Mouse (Mus musculus) myocyte (in vitro differentiated cells): ENCODE measurements at regions not wholly inside any gene's neighbourhood (a gene's known extent, or its start where the extent isn't known, plus 50 kb on each side); places are given as distances from the start of the nearest gene placed in this dataset.

Experiments
- H3K27me3 ChIP-seq: one replicate; pipeline ENCODE4 v1.6.1; 2011; ENCODE audit not compliant: control insufficient read depth, insufficient read depth, insufficient read length
- H3K36me3 ChIP-seq: one replicate; pipeline ENCODE4 v1.6.1; 2011; ENCODE audit not compliant: control insufficient read depth, insufficient read depth
- H3K4me2 ChIP-seq: one replicate; pipeline ENCODE4 v1.6.1; 2011; ENCODE audit warnings: low read depth, control low read depth
- H3K4me3 ChIP-seq: one replicate; pipeline ENCODE4 v1.5.1; 2011; ENCODE audit warnings: mild to moderate bottlenecking, control low read depth, moderate library complexity
- H3K79me2 ChIP-seq: one replicate; pipeline ENCODE4 v1.6.1; 2011; ENCODE audit not compliant: control insufficient read depth, insufficient read depth
- H3ac ChIP-seq: one replicate; pipeline ENCODE4 v1.6.1; 2011; ENCODE audit not compliant: control insufficient read depth, insufficient read length
- CEBPB ChIP-seq: IDR thresholded peaks from 2 replicates; pipeline ENCODE4 v1.6.1; 2011; ENCODE audit warnings: mild to moderate bottlenecking, moderate library complexity; ENCODE audit not compliant: poor library complexity, insufficient read depth, severe bottlenecking
- E2F4 ChIP-seq: IDR thresholded peaks from one replicate; pipeline ENCODE4 v1.6.1; 2011; ENCODE audit warnings: mild to moderate bottlenecking, control low read depth, moderate library complexity; ENCODE audit not compliant: insufficient read depth
- MAX ChIP-seq: IDR thresholded peaks from one replicate; pipeline ENCODE4 v1.6.1; 2011; ENCODE audit warnings: low read depth, mild to moderate bottlenecking, control low read depth
- MYOD1 ChIP-seq, 3 experiments: IDR thresholded peaks; one replicate each; pipeline ENCODE4 v1.6.1; 2011; ENCODE audit warnings: control low read depth in 2 of 3, low read depth in 2 of 3, mild to moderate bottlenecking in 2 of 3, moderate library complexity in 1 of 3; ENCODE audit not compliant: insufficient read length in 2 of 3, control insufficient read depth in 1 of 3
- MYOG ChIP-seq, 3 experiments: IDR thresholded peaks; one replicate each; pipeline ENCODE4 v1.6.1; 2011; ENCODE audit warnings: control low read depth in 2 of 3, low read depth in 2 of 3, mild to moderate bottlenecking in 2 of 3; ENCODE audit not compliant: insufficient read length in 2 of 3, control insufficient read depth in 1 of 3, insufficient read depth in 1 of 3
- POLR2A ChIP-seq: IDR thresholded peaks from one replicate; pipeline ENCODE4 v1.6.1; 2011; ENCODE audit warnings: low read depth, mild to moderate bottlenecking, control low read depth, moderate library complexity; ENCODE audit not compliant: insufficient read length
- POLR2AphosphoS2 ChIP-seq: IDR thresholded peaks from one replicate; pipeline ENCODE4 v1.6.1; 2011; ENCODE audit warnings: low read depth, control low read depth; ENCODE audit not compliant: insufficient read length
- REST ChIP-seq: IDR thresholded peaks from one replicate; pipeline ENCODE4 v1.6.1; 2011; ENCODE audit warnings: mild to moderate bottlenecking, control low read depth, moderate library complexity; ENCODE audit not compliant: insufficient read depth, insufficient read length
- SRF ChIP-seq: IDR thresholded peaks from one replicate; pipeline ENCODE4 v1.6.1; 2011; ENCODE audit warnings: low read depth; ENCODE audit not compliant: control insufficient read depth, insufficient read length
- TCF12 ChIP-seq: IDR thresholded peaks from one replicate; pipeline ENCODE4 v1.6.1; 2011; ENCODE audit warnings: mild to moderate bottlenecking, control low read depth; ENCODE audit not compliant: poor library complexity, insufficient read depth, severe bottlenecking
- TCF3 ChIP-seq: IDR thresholded peaks from one replicate; pipeline ENCODE4 v1.6.1; 2011; ENCODE audit warnings: low read depth, control low read depth; ENCODE audit not compliant: insufficient read length
- USF1 ChIP-seq: IDR thresholded peaks from one replicate; pipeline ENCODE4 v1.6.1; 2011; ENCODE audit warnings: low read depth, mild to moderate bottlenecking, control low read depth, moderate library complexity

GRCm38 (mm10) chr1:76032626-76033025 is 486.6 kb downstream of the Slc4a3 start:
- H3K36me3 ChIP-seq, result no peaks in the 10 kb centered on the region
- no peak overlapping the region for H3K4me2 ChIP-seq
- no peaks in the 10 kb centered on the region for H3K27me3 ChIP-seq
- TF ChIP-seq SRF (no peak), CEBPB (no peak), POLR2AphosphoS2 (no peak), USF1 (no peak), TCF3 (no peak), MAX (no peak), MYOD1 (IDR thresholded peaks at IDR 0.05; ENCODE audit: control insufficient read depth in 1 of 3, insufficient read length in 2 of 3, low read depth in 2 of 3) (no peak), MYOG (IDR thresholded peaks at IDR 0.05; ENCODE audit: control insufficient read depth in 1 of 3, insufficient read depth in 1 of 3, insufficient read length in 2 of 3, low read depth in 2 of 3) (no peak), REST (no peak), E2F4 (no peak), POLR2A (no peak), TCF12 (no peak)
- H3K4me3 ChIP-seq, result no peak overlapping the region
- no peaks in the 10 kb centered on the region for H3K79me2 ChIP-seq
- H3ac ChIP-seq, result no peak overlapping the region

- no peak overlapping the region for H3K4me3 ChIP-seq
- no peak overlapping the region for H3K4me2 ChIP-seq
- no peaks in the 10 kb centered on the region for H3K79me2 ChIP-seq
- H3ac ChIP-seq, result no peak overlapping the region
- no peaks in the 10 kb centered on the region for H3K27me3 ChIP-seq
- H3K36me3 ChIP-seq, result no peaks in the 10 kb centered on the region
- TF ChIP-seq USF1, result no peak
- TF ChIP-seq CEBPB, result no peak
- no peak for TF ChIP-seq REST
- TF ChIP-seq MAX, result no peak
- no peak for TF ChIP-seq MYOD1 (IDR thresholded peaks at IDR 0.05; ENCODE audit: control insufficient read depth in 1 of 3, insufficient read length in 2 of 3, low read depth in 2 of 3)
- no peak for TF ChIP-seq TCF3
- no peak for TF ChIP-seq MYOG (IDR thresholded peaks at IDR 0.05; ENCODE audit: control insufficient read depth in 1 of 3, insufficient read depth in 1 of 3, insufficient read length in 2 of 3, low read depth in 2 of 3)
Measured at GRCm38 (mm10) chr1:76036316-76036715, 490.2 kb downstream of the Slc4a3 start.

DNA sequence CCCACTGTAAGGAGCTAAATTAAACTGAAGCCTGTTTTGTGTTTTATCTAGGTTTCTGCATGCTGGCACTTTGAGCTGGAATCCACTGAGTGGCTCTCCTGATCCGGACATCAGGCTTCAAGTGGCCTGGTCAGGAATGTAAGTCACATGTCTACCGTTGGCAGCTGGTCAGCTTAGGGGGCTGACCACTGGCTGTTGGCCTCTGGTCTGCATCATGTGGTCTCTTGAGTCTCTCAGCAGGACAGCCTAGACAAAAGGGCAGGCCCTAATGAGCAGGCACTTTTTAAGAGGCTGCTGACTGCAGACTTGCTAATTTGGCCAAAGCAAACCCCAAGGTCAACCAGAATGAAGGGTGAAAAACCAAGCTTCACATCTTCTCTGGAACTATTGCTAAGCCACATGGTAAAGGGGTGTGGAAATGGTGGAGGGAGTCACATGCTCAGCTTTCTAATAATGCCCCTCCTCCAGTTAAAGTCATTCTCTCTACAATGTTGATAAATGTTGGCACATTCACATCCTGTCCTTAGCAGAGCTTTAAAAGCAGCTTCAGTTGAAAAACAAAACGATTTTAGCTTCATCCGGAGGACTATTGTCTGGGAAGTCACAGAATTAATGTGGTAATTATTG is 493.1 kb downstream of the Slc4a3 start:
- Histone ChIP-seq H3ac (no peak overlapping the region), H3K27me3 (no peaks in the 10 kb centered on the region), H3K4me2 (no peak overlapping the region), H3K79me2 (no peaks in the 10 kb centered on the region), H3K4me3 (no peak overlapping the region), H3K36me3 (no peaks in the 10 kb centered on the region)
- no peak for TF ChIP-seq E2F4
- TF ChIP-seq POLR2AphosphoS2, result no peak
- no peak for TF ChIP-seq REST
- no peak for TF ChIP-seq USF1
- no peak for TF ChIP-seq MAX
- no peak for TF ChIP-seq CEBPB
- TF ChIP-seq POLR2A, result no peak
- no peak for TF ChIP-seq SRF
- no peak for TF ChIP-seq TCF12
- no peak for TF ChIP-seq TCF3
- no peak for TF ChIP-seq MYOD1 (IDR thresholded peaks at IDR 0.05; ENCODE audit: control insufficient read depth in 1 of 3, insufficient read length in 2 of 3, low read depth in 2 of 3)
- TF ChIP-seq MYOG (IDR thresholded peaks at IDR 0.05; ENCODE audit: control insufficient read depth in 1 of 3, insufficient read depth in 1 of 3, insufficient read length in 2 of 3, low read depth in 2 of 3), result no peak

GRCm38 (mm10) chr1:76039661-76040060 is 493.6 kb downstream of the Slc4a3 start:
- TF ChIP-seq TCF12 (no peak), POLR2AphosphoS2 (no peak), TCF3 (no peak), POLR2A (no peak), MAX (no peak), E2F4 (no peak), MYOD1 (IDR thresholded peaks at IDR 0.05; ENCODE audit: control insufficient read depth in 1 of 3, insufficient read length in 2 of 3, low read depth in 2 of 3) (no peak), CEBPB (no peak), REST (no peak), SRF (no peak), MYOG (IDR thresholded peaks at IDR 0.05; ENCODE audit: control insufficient read depth in 1 of 3, insufficient read depth in 1 of 3, insufficient read length in 2 of 3, low read depth in 2 of 3) (no peak), USF1 (no peak)

DNA sequence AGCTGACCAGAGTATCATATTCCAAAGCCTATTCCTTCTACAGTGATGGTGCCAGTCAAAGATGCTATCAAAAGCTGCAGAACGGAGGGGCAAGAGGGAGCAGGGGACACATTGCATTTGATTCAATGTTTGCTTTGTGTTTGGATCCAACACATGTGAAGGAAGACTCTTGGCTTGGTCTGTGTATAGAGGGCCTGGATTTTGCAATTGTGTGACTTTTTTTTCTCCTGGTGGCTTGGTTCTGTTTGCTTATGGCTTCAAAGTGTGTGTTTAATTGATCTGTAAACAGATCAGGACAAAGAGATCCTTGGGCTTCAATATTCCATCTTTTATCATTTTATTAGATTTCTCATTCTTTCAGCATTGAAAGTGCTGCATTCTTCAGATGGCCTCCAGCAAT is 504.2 kb downstream of the Slc4a3 start:
- H3K4me2 ChIP-seq, result no peak overlapping the region
- no peak overlapping the region for H3ac ChIP-seq
- no peak overlapping the region for H3K4me3 ChIP-seq
- no peak for TF ChIP-seq USF1
- no peak for TF ChIP-seq POLR2AphosphoS2
- TF ChIP-seq E2F4, result no peak
- TF ChIP-seq POLR2A, result no peak
- TF ChIP-seq SRF, result no peak
- TF ChIP-seq CEBPB, result no peak
- no peak for TF ChIP-seq MYOD1 (IDR thresholded peaks at IDR 0.05; ENCODE audit: control insufficient read depth in 1 of 3, insufficient read length in 2 of 3, low read depth in 2 of 3)
- TF ChIP-seq MYOG (IDR thresholded peaks at IDR 0.05; ENCODE audit: control insufficient read depth in 1 of 3, insufficient read depth in 1 of 3, insufficient read length in 2 of 3, low read depth in 2 of 3), result no peak
- no peak for TF ChIP-seq MAX
- TF ChIP-seq TCF3, result no peak
- TF ChIP-seq REST, result no peak
- TF ChIP-seq TCF12, result no peak
- H3K79me2 ChIP-seq, result no peaks in the 10 kb centered on the region
- no peaks in the 10 kb centered on the region for H3K36me3 ChIP-seq
- no peaks in the 10 kb centered on the region for H3K27me3 ChIP-seq

More at GRCm38 (mm10) chr1:76039661-76040060, 493.6 kb downstream of the Slc4a3 start:
- Histone ChIP-seq H3K4me3 (no peak overlapping the region), H3K36me3 (no peaks in the 10 kb centered on the region), H3ac (no peak overlapping the region), H3K79me2 (no peaks in the 10 kb centered on the region), H3K4me2 (no peak overlapping the region), H3K27me3 (no peaks in the 10 kb centered on the region)
